Mouse (Mus musculus): ENCODE data around the gene Ntn3. TPM values are rescaled to one million over a fixed set of nuclear protein-coding genes. Genes with fewer than 3 reads are reported as not detected.

Gene Ntn3
- polyA plus RNA-seq, 1 experiment from 2014 or later: 0.08 TPM

GRCm38 (mm10) chr17:24167120-24167519 lies 42.2 kb downstream of the Ntn3 start:
- ChIA-PET CTCF (interaction anchor here (0.7 kb wide), 1 partner anchor 14 kb away, joined by 3 read pairs; no protein-coding TSS in a partner anchor), POLR2A (no interaction called here)
- ATAC-seq (no peak), DNase-seq (ENCODE audit: low read depth, low spot score) (no peak)
- in situ Hi-C loops (cut with MboI; ENCODE audit: low pct_unique_long_range_greater_than_20kb): no loop called here
- H3K27me3 ChIP-seq: no peaks in the 10 kb centered on the region
- TF ChIP-seq CTCF (IDR thresholded peaks at IDR 0.05): no peak

- ChIA-PET CTCF (interaction anchor here (1.0 kb wide), 1 partner anchor 12 kb away, joined by 3 read pairs; no protein-coding TSS in a partner anchor), POLR2A (no interaction called here)
- no peak for DNase-seq (ENCODE audit: low read depth, low spot score)
- in situ Hi-C loops (cut with MboI; ENCODE audit: low pct_unique_long_range_greater_than_20kb): no loop called here
- no peak for ATAC-seq
- no peaks in the 10 kb centered on the region for H3K27me3 ChIP-seq
- no peak for TF ChIP-seq CTCF (IDR thresholded peaks at IDR 0.05)
Observed at GRCm38 (mm10) chr17:24164566-24165259, 44.6 kb downstream of the Ntn3 start.

- in situ Hi-C loops (cut with MboI; ENCODE audit: low pct_unique_long_range_greater_than_20kb): no loop called here
- ChIA-PET POLR2A (interaction anchor here (1.5 kb wide), 1 partner anchor 10 kb away, joined by 16 read pairs; no protein-coding TSS in a partner anchor), CTCF (interaction anchor here (1.4 to 3.4 kb wide), 2 partner anchors 10 to 12 kb away, joined by 5 to 11 read pairs; partner anchors contain the start of gene Pdpk1)
- TF ChIP-seq CTCF (IDR thresholded peaks at IDR 0.05): no peak
- H3K27me3 ChIP-seq: no peaks in the 10 kb centered on the region
- DNase-seq (ENCODE audit: low read depth, low spot score): peak; percentile 86
- peak; percentile 80 for ATAC-seq
Observed at GRCm38 (mm10) chr17:24163176-24163962, 46.0 kb downstream of the Ntn3 start, which contains the start of gene Amdhd2. Gene Amdhd2 (minus strand): TSS chr17:24163766.

- in situ Hi-C loops (cut with MboI; ENCODE audit: low pct_unique_long_range_greater_than_20kb): no loop called here
- H3K27me3 ChIP-seq: no peaks in the 10 kb centered on the region
- no peak for DNase-seq (ENCODE audit: low read depth, low spot score)
- ChIA-PET CTCF (interaction anchor here (1.4 to 3.4 kb wide), 2 partner anchors 11 kb away, joined by 5 to 11 read pairs; partner anchors contain the start of gene Pdpk1), POLR2A (interaction anchor here (1.5 kb wide), 1 partner anchor 10 kb away, joined by 16 read pairs; no protein-coding TSS in a partner anchor)
- no peak for ATAC-seq
- no peak for TF ChIP-seq CTCF (IDR thresholded peaks at IDR 0.05)
Observed at GRCm38 (mm10) chr17:24162584-24163175, 46.7 kb downstream of the Ntn3 start.

- ATAC-seq (no peak), DNase-seq (ENCODE audit: low read depth, low spot score) (no peak)
- ChIA-PET CTCF (interaction anchor here (3.4 kb wide), 1 partner anchor 10 kb away, joined by 11 read pairs; the partner anchor contains the start of gene Pdpk1), POLR2A (no interaction called here)
- H3K27me3 ChIP-seq: no peaks in the 10 kb centered on the region
- in situ Hi-C loops (cut with MboI; ENCODE audit: low pct_unique_long_range_greater_than_20kb): no loop called here
- TF ChIP-seq CTCF (IDR thresholded peaks at IDR 0.05): no peak
Observed at GRCm38 (mm10) chr17:24161466-24161865, 47.9 kb downstream of the Ntn3 start.

- H3K27me3 ChIP-seq: no peaks in the 10 kb centered on the region
- POLR2A ChIA-PET: no interaction called here
- ATAC-seq: no peak
- in situ Hi-C loops (cut with MboI; ENCODE audit: low pct_unique_long_range_greater_than_20kb): no loop called here
- DNase-seq (ENCODE audit: low read depth, low spot score): no peak
- TF ChIP-seq CTCF (IDR thresholded peaks at IDR 0.05): no peak
- CTCF ChIA-PET: no interaction called here
Observed at GRCm38 (mm10) chr17:24157526-24157925, 51.8 kb downstream of the Ntn3 start.

- POLR2A ChIA-PET: no interaction called here
- DNase-seq (ENCODE audit: low read depth, low spot score) (no peak), ATAC-seq (no peak)
- CTCF ChIA-PET: no interaction called here
- no peak for TF ChIP-seq CTCF (IDR thresholded peaks at IDR 0.05)
- in situ Hi-C loops (cut with MboI; ENCODE audit: low pct_unique_long_range_greater_than_20kb): no loop called here
- H3K27me3 ChIP-seq: no peaks in the 10 kb centered on the region
Observed at GRCm38 (mm10) chr17:24157121-24157520, 52.2 kb downstream of the Ntn3 start.

GRCm38 (mm10) chr17:24156394-24156793 lies 52.9 kb downstream of the Ntn3 start:
- TF ChIP-seq CTCF (IDR thresholded peaks at IDR 0.05): no peak
- CTCF ChIA-PET: no interaction called here
- DNase-seq (ENCODE audit: low read depth, low spot score) (no peak), ATAC-seq (no peak)
- in situ Hi-C loops (cut with MboI; ENCODE audit: low pct_unique_long_range_greater_than_20kb): no loop called here
- POLR2A ChIA-PET: no interaction called here
- no peaks in the 10 kb centered on the region for H3K27me3 ChIP-seq

GRCm38 (mm10) chr17:24155742-24156141 lies 53.6 kb downstream of the Ntn3 start:
- ChIA-PET POLR2A (interaction anchor here (1.2 kb wide), 1 partner anchor 9 kb away, joined by 3 read pairs; no protein-coding TSS in a partner anchor), CTCF (no interaction called here)
- no peak for TF ChIP-seq CTCF (IDR thresholded peaks at IDR 0.05)
- ATAC-seq (no peak), DNase-seq (ENCODE audit: low read depth, low spot score) (no peak)
- in situ Hi-C loops (cut with MboI; ENCODE audit: low pct_unique_long_range_greater_than_20kb): no loop called here
- H3K27me3 ChIP-seq: no peaks in the 10 kb centered on the region

- POLR2A ChIA-PET: interaction anchor here (0.8 to 2.8 kb wide), 3 partner anchors 9 to 16 kb away, joined by 3 to 16 read pairs (median 6); partner anchors contain the start of genes Amdhd2 and Atp6v0c
- no peaks in the 10 kb centered on the region for H3K27me3 ChIP-seq
- ATAC-seq (no peak), DNase-seq (ENCODE audit: low read depth, low spot score) (no peak)
- no peak for TF ChIP-seq CTCF (IDR thresholded peaks at IDR 0.05)
- in situ Hi-C loops (cut with MboI; ENCODE audit: low pct_unique_long_range_greater_than_20kb): no loop called here
- CTCF ChIA-PET: no interaction called here
Observed at GRCm38 (mm10) chr17:24154463-24154862, 54.9 kb downstream of the Ntn3 start.

Other genes with a start within 250 kb of the Ntn3 start
- 0.05 TPM for gene Prss30, start 229.0 kb downstream of the Ntn3 start, polyA plus RNA-seq (2021)
- 0.28 TPM for gene Prss22, start 211.4 kb downstream of the Ntn3 start, polyA plus RNA-seq (2021)
- gene Prss27, start 171.4 kb downstream of the Ntn3 start, polyA plus RNA-seq (2021): 0.28 TPM
- gene Kctd5, start 136.0 kb downstream of the Ntn3 start, polyA plus RNA-seq (2021): 57.8 TPM
- gene Pdpk1, start 58.6 kb downstream of the Ntn3 start, polyA plus RNA-seq (2021): 31.3 TPM
- 69.3 TPM for gene Amdhd2, start 45.8 kb downstream of the Ntn3 start, polyA plus RNA-seq (2021)
- 426 TPM for gene Atp6v0c, start 39.8 kb downstream of the Ntn3 start, polyA plus RNA-seq (2021)
- 9.2 TPM for gene Tbc1d24, start 4.0 kb downstream of the Ntn3 start, polyA plus RNA-seq (2021)
- gene Tedc2, start 11.3 kb upstream of the Ntn3 start, polyA plus RNA-seq (2021): 8.6 TPM
- gene Ccnf, start 42.0 kb upstream of the Ntn3 start, polyA plus RNA-seq (2021): 12.9 TPM
- gene Abca17, start 141.5 kb upstream of the Ntn3 start, polyA plus RNA-seq (2021): 0.08 TPM
- gene Abca3, start 142.4 kb upstream of the Ntn3 start, polyA plus RNA-seq (2021): 53.4 TPM
- 98.5 TPM for gene Rnps1, start 205.0 kb upstream of the Ntn3 start, polyA plus RNA-seq (2021)
- gene Eci1, start 217.1 kb upstream of the Ntn3 start, polyA plus RNA-seq (2021): 106 TPM
- 3.5 TPM for gene Dnase1l2, start 233.6 kb upstream of the Ntn3 start, polyA plus RNA-seq (2021)

Measured in Patski (cell line).